Mouse (Mus musculus) neural tube, embryonic 14.5 days (tissue): ENCODE data around the gene Churc1. TPM values are rescaled to one million over a fixed set of nuclear protein-coding genes. Genes with fewer than 3 reads are reported as not detected.
A peak's percentile ranks its signal among the peaks of the same experiment; 100 is the strongest.

Experiments used
- ATAC-seq: fragments of 200-750 bp; cut with Nextera tagmentation; 2 replicates; pipeline ENCODE4 v1.8.0; 2017; ENCODE audit warnings: low read depth, mild to moderate bottlenecking, moderate TSS enrichment, moderate library complexity
- H3K27ac ChIP-seq: fragments of 300-500 bp; sonication (generic); 2 replicates; pipeline ENCODE4 v1.5.1; 2014; ENCODE audit warnings: low read depth, mild to moderate bottlenecking, control low read depth, low read length, moderate library complexity, mixed read lengths
- H3K27me3 ChIP-seq: fragments of 300-500 bp; sonication (generic); 2 replicates; pipeline ENCODE4 v1.6.1; 2014; ENCODE audit warnings: low read length; ENCODE audit not compliant: control insufficient read depth, insufficient read depth
- H3K36me3 ChIP-seq: fragments of 300-500 bp; sonication (generic); 2 replicates; pipeline ENCODE4 v1.6.1; 2014; ENCODE audit warnings: low read length, mixed read lengths; ENCODE audit not compliant: control insufficient read depth, insufficient read depth
- H3K4me1 ChIP-seq: fragments of 300-500 bp; sonication (generic); 2 replicates; pipeline ENCODE4 v1.6.1; 2014; ENCODE audit warnings: low read length; ENCODE audit not compliant: control insufficient read depth, insufficient read depth
- H3K4me2 ChIP-seq: fragments of 300-500 bp; sonication (generic); 2 replicates; pipeline ENCODE4 v1.6.1; 2014; ENCODE audit warnings: mild to moderate bottlenecking, low read depth, low read length, control low read depth
- H3K4me3 ChIP-seq: fragments of 300-500 bp; sonication (generic); 2 replicates; pipeline ENCODE4 v1.5.1; 2014; ENCODE audit warnings: low read depth, low read length, control low read depth, mixed read lengths
- H3K9ac ChIP-seq: fragments of 300-500 bp; sonication (generic); replicated peaks from 2 replicates; pipeline ENCODE4 v1.6.1; 2014; ENCODE audit warnings: low read depth, mild to moderate bottlenecking, control low read depth, low read length, mixed read lengths
- H3K9me3 ChIP-seq: fragments of 300-500 bp; sonication (generic); 2 replicates; pipeline ENCODE4 v1.6.1; 2016; ENCODE audit warnings: low read length; ENCODE audit not compliant: control insufficient read depth
- WGBS: fragments of 180-500 bp; shearing (Covaris S2); extraction: QIAGEN DNeasy Blood & Tissue Kit; methylation state at CpG from one replicate; pipeline ENCODE4 v1.1.7; 2014; 5-methylcytosine and 5-hydroxymethylcytosine counted together
- polyA plus RNA-seq: library from polyadenylated mRNA; unstranded; fragments of >200 nt; fragmentation: Nextera tagmentation; extraction: Ambion mirVana; gene quantifications from 2 replicates; pipeline ENCODE4 v1.2.1, GENCODE M21; 2014

Gene Churc1
- polyA plus RNA-seq, 1 experiment from 2014 or later, result 179 TPM

DNA sequence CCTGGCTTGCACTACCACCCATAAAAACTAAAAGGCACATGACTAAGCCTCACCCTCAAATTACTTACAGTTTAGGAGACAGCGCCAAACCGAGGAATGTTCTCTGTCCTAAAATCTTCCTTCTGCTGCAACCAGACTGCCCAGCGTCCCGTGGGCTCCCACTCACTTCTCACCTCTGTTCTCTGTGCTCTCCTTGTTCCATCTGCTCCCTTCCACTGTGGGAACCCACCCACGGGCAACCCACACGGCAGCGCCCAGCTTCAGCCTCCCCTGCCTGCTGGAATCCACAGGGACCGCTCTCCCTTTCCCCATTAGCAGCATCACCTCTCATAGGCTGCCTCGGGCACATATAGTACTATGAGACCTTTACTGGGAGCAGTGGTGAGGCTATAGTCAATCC lies 53.6 kb downstream of the Churc1 start:
- WGBS, result 87% methylated on average over 9 of the region's 9 CpGs
- no peak for ATAC-seq
- Histone ChIP-seq H3K4me2 (no peak overlapping the region), H3K9me3 (no peaks in the 10 kb centered on the region), H3K4me1 (peaks cover 13% of the 10 kb centered on the region; the same call in 1 of the 2 replicates), H3K36me3 (no peaks in the 10 kb centered on the region), H3K4me3 (no peak overlapping the region), H3K27me3 (no peaks in the 10 kb centered on the region), H3K27ac (no peak overlapping the region), H3K9ac (no peak overlapping the region)

DNA sequence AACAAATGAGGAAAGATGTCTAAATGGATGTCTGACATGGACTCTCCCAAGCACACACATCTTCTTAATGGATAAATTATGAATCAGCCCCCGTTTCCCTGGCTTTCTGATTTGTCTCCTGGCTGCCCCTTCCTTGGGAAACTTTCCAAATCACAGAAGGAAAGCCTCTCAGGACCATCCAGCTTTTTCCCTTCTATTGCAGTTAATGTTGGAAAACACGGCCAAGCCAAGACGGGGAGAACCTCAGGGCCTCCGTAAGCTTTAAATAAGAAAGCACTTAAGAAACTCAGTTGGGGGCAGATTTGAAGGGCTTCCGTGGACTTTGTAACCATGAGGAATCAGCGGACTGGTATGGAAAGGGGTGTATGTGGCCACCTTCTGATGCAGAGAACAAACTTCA lies 54.5 kb downstream of the Churc1 start:
- no peak for ATAC-seq
- no peak overlapping the region for H3K4me2 ChIP-seq
- no peak overlapping the region for H3K9ac ChIP-seq
- 65% methylated on average over 6 of the region's 6 CpGs for WGBS
- H3K27me3 ChIP-seq, result 0 out of 2 replicates have a peak, but pooled peaks cover 2% of the 10 kb centered on the region
- peaks cover 13% of the 10 kb centered on the region; the same call in 1 of the 2 replicates for H3K4me1 ChIP-seq
- H3K27ac ChIP-seq, result no peak overlapping the region
- no peaks in the 10 kb centered on the region for H3K9me3 ChIP-seq
- H3K4me3 ChIP-seq, result no peak overlapping the region
- no peaks in the 10 kb centered on the region for H3K36me3 ChIP-seq

DNA sequence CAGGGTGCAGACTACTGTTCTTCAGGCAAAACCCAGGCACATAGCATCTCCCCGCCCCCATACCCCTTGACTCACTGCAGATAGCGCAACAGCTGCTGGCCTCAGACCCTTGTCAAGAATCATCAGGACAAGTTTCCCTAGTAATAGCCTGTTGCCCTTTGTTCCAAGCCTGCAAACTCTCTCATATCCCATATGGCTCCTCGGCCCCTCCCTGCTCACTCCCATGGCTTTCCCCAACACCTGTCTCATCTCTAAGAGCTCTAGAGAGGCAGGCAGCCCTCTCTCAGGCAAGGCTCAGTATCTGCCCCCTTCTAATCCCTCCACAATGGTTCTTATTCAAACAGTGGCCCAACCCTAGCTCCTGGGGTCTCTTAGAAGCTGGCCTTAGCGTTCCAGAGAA lies 55.3 kb downstream of the Churc1 start:
- H3K27ac ChIP-seq, result no peak overlapping the region
- peak overlapping the region; percentile 64 for H3K4me2 ChIP-seq
- no peak for ATAC-seq
- H3K4me1 ChIP-seq, result peaks cover 13% of the 10 kb centered on the region; the same call in 1 of the 2 replicates
- no peaks in the 10 kb centered on the region for H3K36me3 ChIP-seq
- H3K27me3 ChIP-seq, result 0 out of 2 replicates have a peak, but pooled peaks cover 2% of the 10 kb centered on the region
- no peaks in the 10 kb centered on the region for H3K9me3 ChIP-seq
- no peak overlapping the region for H3K4me3 ChIP-seq
- H3K9ac ChIP-seq, result 0 out of 2 replicates have a peak overlapping the region, but pooled peaks have one; percentile 7
- WGBS, result 64% methylated on average over 4 of the region's 4 CpGs

DNA sequence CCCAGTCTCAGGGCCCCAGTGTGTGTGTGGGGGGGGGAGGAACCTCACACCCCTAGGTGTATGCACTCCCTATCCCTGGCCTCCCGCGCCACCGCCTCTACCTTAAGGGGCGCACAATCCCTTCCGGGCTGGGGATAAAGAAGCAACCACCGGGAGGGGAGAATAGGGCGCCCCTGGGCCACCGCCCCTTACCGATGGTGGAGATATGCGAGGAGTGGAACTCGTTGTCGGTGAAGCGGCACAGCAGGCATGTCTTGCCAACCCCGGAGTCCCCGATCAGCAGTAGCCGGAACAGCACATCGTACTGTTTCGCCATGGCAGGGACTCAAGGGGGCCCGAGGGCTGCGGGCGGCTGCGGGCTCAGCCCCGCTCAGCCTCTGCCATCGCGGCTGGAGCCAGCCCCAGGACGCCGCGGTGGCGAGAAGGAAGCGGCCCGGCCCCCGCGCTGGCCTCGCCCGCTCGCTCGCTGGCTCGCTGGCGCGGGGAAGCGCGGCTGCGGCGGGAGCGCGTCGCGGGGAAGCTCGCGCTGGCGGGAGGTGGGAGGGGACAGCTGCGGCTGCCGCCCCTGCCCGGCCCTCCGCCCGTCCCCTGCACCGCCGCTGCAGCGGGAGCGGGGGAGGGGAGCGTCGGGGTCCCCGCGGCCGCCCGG lies 56.8 kb downstream of the Churc1 start:
- Histone ChIP-seq H3K4me2 (peak overlapping the region; percentile 64), H3K9ac (peak overlapping the region; percentile 88), H3K9me3 (no peaks in the 10 kb centered on the region), H3K4me3 (peak overlapping the region; percentile 78), H3K27me3 (peaks cover 2% of the 10 kb centered on the region; the same call in 1 of the 2 replicates), H3K36me3 (no peaks in the 10 kb centered on the region), H3K27ac (peak overlapping the region; percentile 80), H3K4me1 (peaks cover 13% of the 10 kb centered on the region; the same call in 1 of the 2 replicates)
- ATAC-seq, result peak; percentile 81
- under 1% methylated on average over 40 of the region's 66 CpGs for WGBS

DNA sequence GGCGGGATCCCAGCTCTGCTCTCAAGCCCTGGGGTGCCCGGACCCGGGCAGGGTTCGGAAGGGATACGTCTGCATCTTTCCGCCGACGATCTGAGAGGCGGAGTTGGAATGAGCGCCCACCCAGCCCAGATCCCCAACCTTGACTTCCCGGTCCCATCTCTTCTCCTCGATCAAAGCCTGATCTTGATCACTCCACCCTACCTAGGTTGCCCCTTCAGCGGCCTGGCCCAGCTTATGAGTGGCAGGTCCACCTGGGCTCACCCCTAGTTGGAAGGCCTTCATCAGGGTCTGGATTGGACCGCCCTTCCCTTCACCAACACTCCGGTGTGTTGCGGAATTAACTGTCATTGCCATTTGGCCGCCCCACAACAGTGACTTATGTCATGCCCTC lies 57.3 kb downstream of the Churc1 start, which contains the start of gene Rab15:
TSS of gene Rab15 (minus strand) at position 258 of the 391 bp plus-strand sequence.
- Histone ChIP-seq H3K4me3 (peak within 1 kb of the TSS; percentile 78), H3K9ac (peak within 1 kb of the TSS; percentile 88), H3K9me3 (no peaks in the 10 kb centered on the region), H3K27ac (peak within 1 kb of the TSS; percentile 80), H3K27me3 (peaks cover 2% of the 10 kb centered on the region; the same call in 1 of the 2 replicates), H3K4me1 (peaks cover 13% of the 10 kb centered on the region; the same call in 1 of the 2 replicates), H3K4me2 (peak within 1 kb of the TSS; percentile 64), H3K36me3 (no peaks in the 10 kb centered on the region)
- under 1% methylated on average over 16 of the region's 17 CpGs for WGBS
- ATAC-seq, result peak; percentile 32

DNA sequence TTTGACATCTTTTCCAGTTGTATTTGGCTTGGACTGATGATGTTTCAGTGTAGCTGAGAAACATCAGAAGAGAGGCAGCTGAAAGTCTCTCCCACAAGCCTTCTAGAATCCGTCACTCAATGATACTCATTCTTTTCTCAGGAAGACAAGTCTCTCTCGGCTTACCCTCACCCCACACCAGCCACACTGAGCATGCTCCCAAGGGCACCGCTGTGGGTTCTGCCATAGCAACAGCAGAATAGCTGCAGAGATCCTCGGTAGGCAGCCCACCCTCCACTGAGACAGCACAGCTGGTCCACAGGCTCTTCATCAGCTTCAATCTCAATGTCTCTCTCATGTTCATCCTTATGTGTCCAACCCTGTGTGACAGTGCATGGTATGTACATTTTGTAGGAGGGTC lies 59.9 kb downstream of the Churc1 start:
- no peaks in the 10 kb centered on the region for H3K36me3 ChIP-seq
- H3K27me3 ChIP-seq, result peaks cover 2% of the 10 kb centered on the region; the same call in 1 of the 2 replicates
- H3K9me3 ChIP-seq, result no peaks in the 10 kb centered on the region
- H3K4me3 ChIP-seq, result no peak overlapping the region
- H3K27ac ChIP-seq, result no peak overlapping the region
- no peak for ATAC-seq
- 59% methylated on average over 4 of the region's 4 CpGs for WGBS
- peaks cover 13% of the 10 kb centered on the region; the same call in 1 of the 2 replicates for H3K4me1 ChIP-seq
- no peak overlapping the region for H3K4me2 ChIP-seq
- no peak overlapping the region for H3K9ac ChIP-seq

DNA sequence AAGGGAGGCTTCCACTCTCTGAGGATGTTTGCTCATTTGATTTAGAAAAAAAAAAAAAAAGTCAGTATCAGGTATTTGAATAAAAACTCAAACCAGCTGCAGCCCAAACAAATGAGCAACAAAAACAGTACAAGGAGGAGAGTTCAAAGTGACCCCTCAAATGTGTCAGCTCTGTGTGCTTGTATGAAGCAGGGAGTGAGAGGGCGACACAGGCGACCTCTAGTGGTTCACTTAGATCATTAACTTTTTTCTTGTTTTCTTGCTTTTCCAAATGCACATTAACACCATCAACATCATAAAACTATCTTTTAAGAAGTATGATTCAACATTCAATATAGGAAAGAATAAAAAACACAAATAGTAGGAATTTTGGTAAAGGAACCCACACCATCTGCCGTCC lies 67.4 kb downstream of the Churc1 start:
- Histone ChIP-seq H3K36me3 (no peaks in the 10 kb centered on the region), H3K4me1 (no peaks in the 10 kb centered on the region), H3K9ac (no peak overlapping the region), H3K27ac (no peak overlapping the region), H3K4me2 (no peak overlapping the region), H3K4me3 (no peak overlapping the region), H3K27me3 (no peaks in the 10 kb centered on the region), H3K9me3 (no peaks in the 10 kb centered on the region)
- ATAC-seq, result no peak
- 5% methylated on average over 3 of the region's 3 CpGs for WGBS

Other genes with a start within 250 kb of the Churc1 start
- 0.47 and 0.90 TPM in 2 replicates for gene Plekhg3, start 234.6 kb upstream of the Churc1 start, polyA plus RNA-seq
- gene Sptb, start 55.0 kb upstream of the Churc1 start, polyA plus RNA-seq, result 12.1 and 12.7 TPM in 2 replicates
- gene Fntb, start 51 bp downstream of the Churc1 start, polyA plus RNA-seq, result 40.2 and 44.0 TPM in 2 replicates
- gene Gpx2, start 30.0 kb downstream of the Churc1 start, polyA plus RNA-seq, result not detected in 2 replicates
- 22.3 and 29.9 TPM in 2 replicates for gene Rab15, start 57.4 kb downstream of the Churc1 start, polyA plus RNA-seq
- 27.2 and 64.9 TPM in 2 replicates for gene Max, start 196.7 kb downstream of the Churc1 start, polyA plus RNA-seq